Mouse (Mus musculus) C2C12 (cell line): ENCODE measurements at regions not wholly inside any gene's neighbourhood (a gene's known extent, or its start where the extent isn't known, plus 50 kb on each side); places are given as distances from the start of the nearest gene placed in this dataset.

Experiments used
- H3K27me3 ChIP-seq: one replicate; pipeline ENCODE4 v1.6.1; 2011; ENCODE audit not compliant: control insufficient read depth, insufficient read depth, insufficient read length
- H3K36me3 ChIP-seq: one replicate; pipeline ENCODE4 v1.6.1; 2011; ENCODE audit not compliant: control insufficient read depth, insufficient read depth
- H3K4me3 ChIP-seq: one replicate; pipeline ENCODE4 v1.5.1; 2011; ENCODE audit warnings: mild to moderate bottlenecking, control low read depth; ENCODE audit not compliant: poor library complexity, insufficient read depth, severe bottlenecking
- H3K79me2 ChIP-seq: one replicate; pipeline ENCODE4 v1.6.1; 2011; ENCODE audit not compliant: control insufficient read depth, insufficient read depth
- H3K79me3 ChIP-seq: one replicate; pipeline ENCODE4 v1.6.1; 2011; ENCODE audit warnings: low read depth, control low read depth
- H3ac ChIP-seq: one replicate; pipeline ENCODE3; 2011; ENCODE audit warnings: low read depth; ENCODE audit not compliant: control insufficient read depth, insufficient read length
- CEBPB ChIP-seq: IDR thresholded peaks from one replicate; pipeline ENCODE4 v1.6.1; 2011; ENCODE audit warnings: low read depth, mild to moderate bottlenecking, control low read depth, moderate library complexity
- CTCF ChIP-seq: IDR thresholded peaks from one replicate; pipeline ENCODE4 v1.5.1; 2011; ENCODE audit not compliant: control insufficient read depth, insufficient read depth, insufficient read length
- FOSL1 ChIP-seq: IDR thresholded peaks from one replicate; pipeline ENCODE4 v1.8.0; 2011; ENCODE audit warnings: mild to moderate bottlenecking, low read length; ENCODE audit not compliant: poor library complexity, insufficient read depth, severe bottlenecking
- MAX ChIP-seq: IDR thresholded peaks from one replicate; pipeline ENCODE4 v1.6.1; 2011; ENCODE audit warnings: mild to moderate bottlenecking, control low read depth
- MYOD1 ChIP-seq: IDR thresholded peaks from one replicate; pipeline ENCODE4 v1.6.1; 2011; ENCODE audit warnings: low read depth; ENCODE audit not compliant: control insufficient read depth, insufficient read length
- MYOG ChIP-seq: IDR thresholded peaks from one replicate; pipeline ENCODE4 v1.6.1; 2011; ENCODE audit not compliant: control insufficient read depth, insufficient read length; ENCODE audit errors: extremely low read depth
- USF1 ChIP-seq: IDR thresholded peaks from one replicate; pipeline ENCODE4 v1.6.1; 2011; ENCODE audit warnings: low read depth, mild to moderate bottlenecking, control low read depth, moderate library complexity

GRCm38 (mm10) chr3:84358672-84359071 is 52.0 kb upstream of the Trim2 start:
- Histone ChIP-seq H3K27me3 (no peaks in the 10 kb centered on the region), H3K36me3 (no peaks in the 10 kb centered on the region), H3ac (no peak overlapping the region), H3K79me2 (no peaks in the 10 kb centered on the region), H3K79me3 (no peaks in the 10 kb centered on the region), H3K4me3 (no peak overlapping the region)
- TF ChIP-seq FOSL1 (no peak), CEBPB (no peak), MYOD1 (no peak), MYOG (no peak)

DNA sequence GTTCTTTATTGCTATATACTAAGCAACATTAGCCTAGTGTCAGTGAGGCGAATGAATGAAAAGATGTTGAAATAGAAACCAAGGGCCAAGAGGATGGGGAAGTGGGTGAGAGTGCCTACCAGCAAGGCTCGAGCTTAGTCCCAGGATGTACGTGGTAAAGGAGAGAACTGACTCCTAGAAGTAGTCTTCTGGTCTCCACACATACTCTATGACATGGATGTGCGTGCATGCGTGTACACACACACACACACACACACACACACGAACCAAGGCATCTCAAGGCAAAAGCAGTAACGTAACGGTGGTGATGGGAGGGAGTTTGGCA is 50.0 kb upstream of the Trim2 start:
- no peaks in the 10 kb centered on the region for H3K79me2 ChIP-seq
- H3K4me3 ChIP-seq = no peak overlapping the region
- no peaks in the 10 kb centered on the region for H3K36me3 ChIP-seq
- H3ac ChIP-seq = no peak overlapping the region
- H3K79me3 ChIP-seq = no peaks in the 10 kb centered on the region
- TF ChIP-seq FOSL1 (no peak), MYOD1 (no peak), CTCF (no peak), CEBPB (no peak), MAX (no peak), USF1 (no peak)
- H3K27me3 ChIP-seq = no peaks in the 10 kb centered on the region
